Mouse (Mus musculus) G1E (cell line): Measurements from ENCODE around the gene Rhot1. TPM values are rescaled to one million over a fixed set of nuclear protein-coding genes. Genes with fewer than 3 reads are reported as not detected.

Experiments
- ATAC-seq: 2 replicates; pipeline ENCODE4 v1.8.0; 2016; ENCODE audit warnings: mild to moderate bottlenecking; ENCODE audit not compliant: insufficient number of reproducible peaks, poor library complexity, low FRiP score, severe bottlenecking; ENCODE audit errors: extremely low read depth
- DNase-seq: peaks from one replicate; pipeline ENCODE4 v3.0.0; 2012; ENCODE audit warnings: low spot score
- H3K27me3 ChIP-seq: 2 replicates; pipeline ENCODE4 v1.6.1; 2012; ENCODE audit warnings: mild to moderate bottlenecking, low read length, inconsistent platforms; ENCODE audit not compliant: insufficient read depth
- H3K36me3 ChIP-seq: replicated peaks from 2 replicates; pipeline ENCODE3; 2012; ENCODE audit warnings: mild to moderate bottlenecking, inconsistent platforms
- H3K4me1 ChIP-seq: 2 replicates; pipeline ENCODE4 v1.6.1; 2012; ENCODE audit warnings: low read depth, low read length, inconsistent platforms, mixed read lengths; ENCODE audit not compliant: insufficient read depth
- H3K4me3 ChIP-seq: 2 replicates; pipeline ENCODE4 v1.5.1; 2012; ENCODE audit warnings: low read depth, mild to moderate bottlenecking, inconsistent platforms, low read length, moderate library complexity, mixed read lengths
- H3K9me3 ChIP-seq: replicated peaks from 2 replicates; pipeline ENCODE4 v1.6.1; 2012; ENCODE audit warnings: inconsistent platforms
- CTCF ChIP-seq: IDR thresholded peaks from 2 replicates; pipeline ENCODE4 v1.5.1; 2012; ENCODE audit warnings: low read depth, low read length, inconsistent platforms, mixed read lengths
- GATA1 ChIP-seq: IDR thresholded peaks from 2 replicates; pipeline ENCODE4 v1.6.1; 2012; ENCODE audit warnings: borderline replicate concordance, low read length, inconsistent platforms, mixed read lengths
- GATA2 ChIP-seq: IDR thresholded peaks from 2 replicates; pipeline ENCODE4 v1.6.1; 2012; ENCODE audit warnings: low read depth, low read length, inconsistent platforms, borderline replicate concordance
- POLR2AphosphoS5 ChIP-seq: IDR thresholded peaks from 2 replicates; pipeline ENCODE4 v1.6.1; 2012; ENCODE audit warnings: low read depth, low read length, inconsistent platforms; ENCODE audit not compliant: insufficient replicate concordance
- TAL1 ChIP-seq: conservative IDR thresholded peaks from 2 replicates; pipeline ENCODE4 v1.6.1; 2012; ENCODE audit warnings: low read depth, low read length, inconsistent platforms, mixed read lengths
- polyA plus RNA-seq: library from polyadenylated mRNA; stranded (reverse); fragments of >175 nt; gene quantifications from 2 replicates; pipeline ENCODE4 v1.2.3, GENCODE M21; 2012
- total RNA-seq, 2 experiments: library from RNA; stranded (forward) in 1 of 2; stranded (reverse) in 1 of 2; fragments of 200-1000 nt in 1 of 2; fragments of >200 nt in 1 of 2; fragmentation: Nextera tagmentation in 1 of 2; gene quantifications; 2 replicates each; pipeline ENCODE4 v1.2.3; 2014 to 2017

Rhot1 gene
- total and polyA plus RNA-seq, 3 experiments: 5.3 to 80.3 (median 64.8) TPM

GRCm38 (mm10) chr11:80292463-80292862 lies 83.6 kb downstream of the Rhot1 start:
- no peak for ATAC-seq
- Histone ChIP-seq H3K4me1 (no peaks in the 10 kb centered on the region; the same call in 1 of the 2 replicates), H3K4me3 (no peak overlapping the region), H3K36me3 (no peaks in the 10 kb centered on the region), H3K27me3 (peaks cover 18% of the 10 kb centered on the region; the same call in 1 of the 2 replicates), H3K9me3 (no peaks in the 10 kb centered on the region)
- DNase-seq: no peak
- TF ChIP-seq POLR2AphosphoS5 (no peak), CTCF (no peak), GATA1 (no peak), TAL1 (no peak), GATA2 (no peak)

GRCm38 (mm10) chr11:80295066-80295465 lies 86.2 kb downstream of the Rhot1 start:
- Histone ChIP-seq H3K9me3 (no peaks in the 10 kb centered on the region), H3K4me1 (no peaks in the 10 kb centered on the region; the same call in 1 of the 2 replicates), H3K4me3 (no peak overlapping the region), H3K36me3 (no peaks in the 10 kb centered on the region), H3K27me3 (peaks cover 20% of the 10 kb centered on the region; the same call in 1 of the 2 replicates)
- no peak for DNase-seq
- no peak for ATAC-seq
- no peak for TF ChIP-seq POLR2AphosphoS5

GRCm38 (mm10) chr11:80295785-80296184 lies 87.0 kb downstream of the Rhot1 start:
- Histone ChIP-seq H3K4me1 (no peaks in the 10 kb centered on the region; the same call in 1 of the 2 replicates), H3K9me3 (no peaks in the 10 kb centered on the region; the same call in 1 of the 2 replicates), H3K27me3 (peaks cover 26% of the 10 kb centered on the region; the same call in 1 of the 2 replicates), H3K4me3 (no peak overlapping the region), H3K36me3 (no peaks in the 10 kb centered on the region)
- TF ChIP-seq CTCF (no peak), POLR2AphosphoS5 (no peak), GATA2 (no peak), GATA1 (no peak), TAL1 (no peak)
- DNase-seq (no peak), ATAC-seq (no peak)

GRCm38 (mm10) chr11:80299513-80300235 lies 90.9 kb downstream of the Rhot1 start:
- peaks cover 3% of the 10 kb centered on the region; the same call in 1 of the 2 replicates for H3K4me1 ChIP-seq
- H3K9me3 ChIP-seq: no peaks in the 10 kb centered on the region; the same call in 1 of the 2 replicates
- ATAC-seq: no peak
- H3K27me3 ChIP-seq: peaks cover 35% of the 10 kb centered on the region
- no peak for DNase-seq
- H3K36me3 ChIP-seq: no peaks in the 10 kb centered on the region
- no peak overlapping the region for H3K4me3 ChIP-seq
- TF ChIP-seq POLR2AphosphoS5: no peak
- TF ChIP-seq TAL1: no peak
- TF ChIP-seq CTCF: no peak
- TF ChIP-seq GATA2: no peak
- no peak for TF ChIP-seq GATA1

- Histone ChIP-seq H3K27me3 (peaks cover 28% of the 10 kb centered on the region), H3K36me3 (no peaks in the 10 kb centered on the region), H3K9me3 (no peaks in the 10 kb centered on the region; the same call in 1 of the 2 replicates), H3K4me3 (no peak within 1 kb of the TSS), H3K4me1 (0 out of 2 replicates have a peak, but pooled peaks cover 3% of the 10 kb centered on the region)
- DNase-seq (no peak), ATAC-seq (no peak)
- TF ChIP-seq TAL1 (no peak), GATA1 (no peak), POLR2AphosphoS5 (no peak), CTCF (no peak)
Observed at GRCm38 (mm10) chr11:80300551-80301315, 91.9 kb downstream of the Rhot1 start, which contains the start of gene Rhbdl3. Rhbdl3 (plus strand) TSS chr11:80300912.

- DNase-seq (no peak), ATAC-seq (no peak)
- Histone ChIP-seq H3K9me3 (no peaks in the 10 kb centered on the region; the same call in 1 of the 2 replicates), H3K27me3 (peaks cover 25% of the 10 kb centered on the region), H3K36me3 (no peaks in the 10 kb centered on the region), H3K4me3 (no peak overlapping the region), H3K4me1 (0 out of 2 replicates have a peak, but pooled peaks cover 3% of the 10 kb centered on the region)
- TF ChIP-seq GATA2 (no peak), CTCF (no peak), TAL1 (no peak), POLR2AphosphoS5 (no peak), GATA1 (no peak)
Observed at GRCm38 (mm10) chr11:80301316-80302045, 92.7 kb downstream of the Rhot1 start.
